Mouse (Mus musculus) hindbrain, embryonic 10.5 days (tissue): ENCODE data around the gene Gdi1. TPM values are rescaled to one million over a fixed set of nuclear protein-coding genes. Genes with fewer than 3 reads are reported as not detected.
"Not testable (repeated sequence)": the region's sequence is repeated elsewhere in the genome, so short reads cannot be mapped to it uniquely, and the experiment has no call there.

Experiments used
- DNase-seq: peaks from one replicate; pipeline ENCODE4 v3.0.0-alpha.2; 2017; ENCODE audit warnings: low spot score
- H3K27ac ChIP-seq: fragments of 300-500 bp; sonication (generic); 2 replicates; pipeline ENCODE4 v1.5.1; 2016; ENCODE audit warnings: mild to moderate bottlenecking, moderate library complexity
- H3K27me3 ChIP-seq: fragments of 300-500 bp; sonication (generic); 2 replicates; pipeline ENCODE4 v1.6.1; 2016; ENCODE audit warnings: mild to moderate bottlenecking; ENCODE audit not compliant: poor library complexity, insufficient read depth, severe bottlenecking
- H3K36me3 ChIP-seq: fragments of 300-500 bp; sonication (generic); 2 replicates; pipeline ENCODE4 v1.6.1; 2016; ENCODE audit warnings: mild to moderate bottlenecking, moderate library complexity
- H3K4me1 ChIP-seq: fragments of 300-500 bp; sonication (generic); replicated peaks from 2 replicates; pipeline ENCODE4 v1.6.1; 2016; ENCODE audit warnings: mild to moderate bottlenecking
- H3K4me3 ChIP-seq: fragments of 300-500 bp; sonication (generic); 2 replicates; pipeline ENCODE4 v1.5.1; 2016; ENCODE audit warnings: mild to moderate bottlenecking, moderate library complexity
- H3K9me3 ChIP-seq: fragments of 300-500 bp; sonication (generic); 2 replicates; pipeline ENCODE4 v1.6.1; 2016; ENCODE audit warnings: mild to moderate bottlenecking, moderate library complexity
- WGBS: fragments of 180-500 bp; shearing (Covaris S2); methylation state at CpG from one replicate; pipeline ENCODE4 v1.1.7; 2016; 5-methylcytosine and 5-hydroxymethylcytosine counted together
- polyA plus RNA-seq: library from polyadenylated mRNA; unstranded; fragments of >200 nt; fragmentation: Nextera tagmentation; extraction: Ambion mirVana; gene quantifications from 2 replicates; pipeline ENCODE4 v1.2.1, GENCODE M21; 2016

Gene Gdi1
- polyA plus RNA-seq, 1 experiment from 2014 or later = 436 TPM

- 86% methylated on average over 3 of the region's 3 CpGs for WGBS
- H3K4me3 ChIP-seq, H3K36me3 ChIP-seq, H3K9me3 ChIP-seq, H3K4me1 ChIP-seq, H3K27ac ChIP-seq, H3K27me3 ChIP-seq, DNase-seq: not testable (repeated sequence)
These were observed 52.3 kb downstream of the Gdi1 start for GRCm38 (mm10) chrX:74357069-74357468.

GRCm38 (mm10) chrX:74359171-74359570 is 54.4 kb downstream of the Gdi1 start:
- Histone ChIP-seq H3K4me1 (no peaks in the 10 kb centered on the region), H3K9me3 (no peaks in the 10 kb centered on the region), H3K27ac (no peak overlapping the region), H3K4me3 (no peak overlapping the region), H3K36me3 (no peaks in the 10 kb centered on the region), H3K27me3 (no peaks in the 10 kb centered on the region)
- 51% methylated on average over 11 of the region's 11 CpGs for WGBS
- DNase-seq = no peak

Other genes starting within 250 kb of the Gdi1 start
- gene Opn1mw, start 177.5 kb upstream of the Gdi1 start, polyA plus RNA-seq = not detected in 2 replicates
- 15.3 and 15.4 TPM in 2 replicates for gene Mecp2, start 169.6 kb upstream of the Gdi1 start, polyA plus RNA-seq
- not detected in 2 replicates for gene Tex28, start 137.2 kb upstream of the Gdi1 start, polyA plus RNA-seq
- gene Tktl1, start 127.7 kb upstream of the Gdi1 start, polyA plus RNA-seq = not detected in 2 replicates
- gene Flna, start 55.2 kb upstream of the Gdi1 start, polyA plus RNA-seq = 215 and 271 TPM in 2 replicates
- 23.5 and 24.4 TPM in 2 replicates for gene Emd, start 50.3 kb upstream of the Gdi1 start, polyA plus RNA-seq
- gene Rpl10, start 34.2 kb upstream of the Gdi1 start, polyA plus RNA-seq = 697 and 756 TPM in 2 replicates
- gene Taz, start 23.1 kb upstream of the Gdi1 start, polyA plus RNA-seq = 70.6 and 76.1 TPM in 2 replicates
- 3.6 and 5.2 TPM in 2 replicates for gene Dnase1l1, start 22.7 kb upstream of the Gdi1 start, polyA plus RNA-seq
- gene Atp6ap1, start 7.9 kb upstream of the Gdi1 start, polyA plus RNA-seq = 103 and 112 TPM in 2 replicates
- 66.4 and 67.8 TPM in 2 replicates for gene Fam50a, start 8.0 kb downstream of the Gdi1 start, polyA plus RNA-seq
- 21.2 and 26.6 TPM in 2 replicates for gene Plxna3, start 24.1 kb downstream of the Gdi1 start, polyA plus RNA-seq
- gene Lage3, start 48.6 kb downstream of the Gdi1 start, polyA plus RNA-seq = 113 and 120 TPM in 2 replicates
- 66.2 and 68.1 TPM in 2 replicates for gene Ubl4a, start 68.2 kb downstream of the Gdi1 start, polyA plus RNA-seq
- 9.3 and 10.8 TPM in 2 replicates for gene Slc10a3, start 68.4 kb downstream of the Gdi1 start, polyA plus RNA-seq
- 27.3 and 30.8 TPM in 2 replicates for gene Fam3a, start 88.3 kb downstream of the Gdi1 start, polyA plus RNA-seq
- 17.0 and 20.1 TPM in 2 replicates for gene Ikbkg, start 88.3 kb downstream of the Gdi1 start, polyA plus RNA-seq
- 53.9 and 56.4 TPM in 2 replicates for gene G6pdx, start 124.2 kb downstream of the Gdi1 start, polyA plus RNA-seq
- gene Gm6880, start 176.4 kb downstream of the Gdi1 start, polyA plus RNA-seq = not detected in 2 replicates